Mouse (Mus musculus) gastrocnemius, postnatal 25 days (tissue): ENCODE data around the gene Ldha. TPM values are rescaled to one million over a fixed set of nuclear protein-coding genes. Genes with fewer than 3 reads are reported as not detected.
A peak's percentile ranks its signal among the peaks of the same experiment; 100 is the strongest.
"Not testable (repeated sequence)": the region's sequence is repeated elsewhere in the genome, so short reads cannot be mapped to it uniquely, and the experiment has no call there.

ENCODE experiments used
- DNase-seq: peaks from one replicate; pipeline ENCODE4 v3.0.0; 2022
- long read RNA-seq, 2 experiments: library from polyadenylated mRNA; stranded (forward); transcript quantifications; one replicate each; pipeline ENCODE4 v2.0.0; 2021
- total RNA-seq, 2 experiments: library from RNA; stranded (reverse); gene quantifications; 1 replicate in 1 of 2; 2 replicates in 1 of 2; pipeline ENCODE4 v1.2.3; 2021

Gene Ldha
- 1,000 to 10,000 TPM; 2,738 to 2,745 TPM for total RNA-seq
- long read RNA-seq, experiment 1, transcript Ldha-202 (8 exons, 1,588 nt), result major isoform, 11,206 of 11,720 reads
- long read RNA-seq, experiment 1, transcript Ldha-210 (8 exons, 1,815 nt), result minor isoform, 6 of 11,720 reads
- long read RNA-seq, experiment 1, partial matches to known transcripts, result 423 of 11,720 reads
- long read RNA-seq, experiment 1, other reads (novel, unspliced or antisense), result 85 of 11,720 reads
- long read RNA-seq, experiment 2, transcript Ldha-202 (8 exons, 1,588 nt), result major isoform, 11,262 of 11,718 reads
- long read RNA-seq, experiment 2, partial matches to known transcripts, result 329 of 11,718 reads
- long read RNA-seq, experiment 2, other reads (novel, unspliced or antisense), result 123 of 11,718 reads

DNA sequence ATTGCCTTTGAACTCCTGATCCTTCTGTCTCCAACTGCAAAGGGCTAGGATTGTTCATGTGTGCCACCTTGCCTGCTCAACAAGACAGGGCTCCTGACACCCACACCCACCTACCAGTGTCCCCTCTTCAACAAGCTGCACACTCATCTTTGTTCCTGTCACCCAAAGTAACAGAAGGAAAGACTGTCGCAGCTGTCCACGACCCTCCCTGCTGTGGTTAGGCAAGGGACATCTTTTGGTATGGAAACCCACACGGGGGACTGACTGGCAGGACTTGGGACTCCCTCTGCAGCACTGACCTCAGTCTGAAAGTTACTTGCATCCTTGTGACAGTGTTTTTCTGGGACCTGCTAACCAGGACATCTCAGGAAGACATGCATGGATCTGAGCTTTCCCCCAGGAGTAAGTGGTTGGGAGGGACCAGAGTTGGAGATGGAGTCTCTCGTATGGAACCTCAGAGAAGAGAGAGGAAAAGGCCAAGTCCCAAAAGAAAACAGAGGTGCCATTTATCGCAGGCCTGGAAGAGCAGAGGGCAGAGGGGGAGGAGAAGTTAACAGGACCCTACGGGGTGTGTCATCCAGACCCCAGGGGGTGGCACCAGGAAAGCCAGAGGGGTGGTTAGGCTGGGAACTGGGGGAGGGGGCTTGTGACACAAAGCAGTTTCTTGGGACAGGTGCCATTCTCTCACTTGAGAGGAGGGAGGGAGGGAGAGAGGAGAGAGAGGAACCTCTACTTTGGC lies at the start of gene Ldha:
TSS of gene Ldha (plus strand) at position 689 of the 739 bp plus-strand sequence.
- no peak for DNase-seq

DNA sequence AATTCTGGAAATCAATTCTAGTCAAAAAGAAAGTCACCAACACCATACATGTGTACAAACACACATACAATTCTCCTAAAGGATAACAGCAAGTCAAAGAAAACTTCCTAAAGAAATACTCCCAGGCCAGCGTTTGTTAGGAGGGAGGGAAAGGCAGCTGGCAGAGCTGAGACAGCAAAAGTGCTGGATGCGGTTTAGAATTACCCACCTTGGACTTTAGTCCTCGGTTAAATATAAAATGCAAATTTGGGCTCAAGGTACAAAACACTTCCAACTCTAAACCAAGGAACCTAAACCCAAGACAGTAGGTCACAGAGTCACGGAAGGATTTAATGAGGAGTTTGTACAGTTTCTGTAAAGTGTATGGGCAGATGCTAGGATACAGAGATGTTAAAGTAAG lies 47.4 kb upstream of the Ldha start:
- no peak for DNase-seq

DNA sequence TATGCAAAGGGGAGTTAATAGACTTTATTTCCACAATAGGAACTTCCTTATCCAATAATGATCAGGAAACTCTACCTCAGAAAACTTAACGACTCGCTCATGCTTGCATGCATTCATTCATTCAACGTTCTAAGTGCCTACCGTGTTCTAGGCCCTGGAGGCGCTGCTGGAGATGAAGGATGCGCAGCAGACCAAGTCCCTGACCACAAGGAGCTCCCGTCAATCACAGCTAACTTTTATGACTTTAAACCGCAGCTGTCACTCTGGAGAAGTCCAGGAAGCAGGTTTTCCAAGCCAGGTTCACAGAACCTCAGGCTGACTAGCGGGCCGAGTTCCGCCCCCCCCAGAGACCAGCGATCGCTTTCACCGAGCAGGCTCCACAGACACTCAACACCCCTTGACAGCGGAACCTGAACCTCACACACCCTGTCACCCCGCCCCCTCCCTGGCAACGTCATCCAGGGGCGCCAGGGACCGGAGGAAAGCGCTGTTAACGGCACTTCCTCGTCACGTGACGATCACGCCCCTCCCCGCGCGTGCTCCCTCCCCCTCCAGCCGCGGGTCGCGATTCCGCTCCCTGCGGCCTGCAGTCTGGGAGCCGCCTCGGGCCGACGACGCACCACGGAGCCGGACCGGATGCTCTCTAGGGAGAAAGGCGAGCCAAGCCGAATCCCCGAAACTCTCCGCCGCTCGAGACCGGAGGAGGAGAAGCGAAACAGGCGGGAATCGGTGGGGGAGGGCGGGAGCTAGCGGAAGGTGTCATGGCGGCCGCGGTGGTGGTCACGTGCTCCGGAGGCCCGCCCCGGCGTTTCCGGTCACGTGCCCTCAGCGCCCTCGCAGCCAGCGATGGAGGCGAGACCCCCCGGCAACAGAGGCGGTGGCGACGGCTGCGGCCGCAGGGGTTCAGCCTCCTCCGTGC lies 45.7 kb upstream of the Ldha start, which contains the start of the genes Hps5 and Gtf2h1:
TSS of gene Hps5 (minus strand) at position 778 of the 919 bp plus-strand sequence.
TSS of gene Gtf2h1 (plus strand) at position 817 of the 919 bp plus-strand sequence.
- DNase-seq, result peak; percentile 97

DNA sequence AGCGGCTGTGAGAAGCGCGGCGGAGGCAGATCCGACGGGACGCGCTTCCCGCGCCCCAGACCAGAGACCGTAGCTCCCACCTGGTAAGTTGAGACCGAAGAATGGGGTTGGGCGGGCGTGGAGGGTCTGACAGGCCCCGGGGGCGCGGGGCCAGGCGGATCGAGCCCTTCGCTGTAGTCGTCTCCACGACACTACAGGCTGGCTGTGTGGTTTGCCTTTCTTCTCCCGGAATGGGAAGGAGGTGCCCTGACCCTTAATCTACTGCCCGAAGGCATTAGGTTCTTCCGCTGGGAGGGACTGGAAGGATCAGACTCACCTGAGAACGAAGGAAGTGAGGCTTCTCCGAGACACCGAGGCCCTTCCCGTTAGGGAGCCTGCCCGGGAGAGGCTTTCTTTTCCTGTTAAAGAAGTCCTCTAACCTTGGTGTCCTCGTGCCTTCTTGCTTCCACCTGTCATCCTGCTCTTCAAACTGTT lies 45.0 kb upstream of the Ldha start:
- no peak for DNase-seq

DNA sequence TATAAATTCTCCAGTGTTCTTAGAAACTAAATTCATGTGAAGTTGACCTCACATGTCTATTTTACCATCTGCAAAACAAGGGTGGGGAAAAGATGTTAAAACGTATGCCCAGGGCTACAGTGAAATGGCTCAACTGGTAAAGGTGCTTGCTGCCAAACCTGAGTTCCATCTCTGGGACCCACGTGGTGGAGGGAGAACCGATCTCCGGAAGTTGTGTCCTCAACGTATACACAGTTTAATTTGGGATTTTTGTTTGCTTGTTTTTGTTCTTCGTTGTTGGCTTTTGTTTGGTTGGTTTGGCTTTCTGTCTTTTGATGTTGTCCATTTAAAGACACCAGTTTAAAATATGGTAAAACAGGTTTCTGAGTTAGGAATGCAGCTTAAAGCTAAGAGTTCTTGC lies 44.5 kb upstream of the Ldha start:
- DNase-seq, result no peak

DNA sequence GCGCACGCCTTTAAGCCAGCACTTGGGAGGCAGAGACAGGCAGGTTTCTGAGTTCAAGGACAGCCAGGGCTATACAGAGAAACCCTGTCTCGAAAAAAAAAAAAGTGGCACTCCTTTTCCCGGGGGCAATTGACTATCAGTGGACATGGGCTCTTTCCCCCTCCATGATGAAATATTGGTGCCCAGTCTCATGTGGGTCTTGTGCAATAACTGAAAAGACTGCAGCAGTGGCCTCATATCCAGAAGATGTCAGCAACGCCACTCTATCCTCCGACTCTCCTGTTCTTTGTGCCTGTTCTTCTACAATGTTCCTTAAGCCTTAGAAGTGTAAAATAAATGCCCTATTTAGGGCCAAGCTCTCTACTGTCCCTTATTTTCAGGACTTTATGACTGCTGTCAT lies 30.9 kb upstream of the Ldha start:
- no peak for DNase-seq

DNA sequence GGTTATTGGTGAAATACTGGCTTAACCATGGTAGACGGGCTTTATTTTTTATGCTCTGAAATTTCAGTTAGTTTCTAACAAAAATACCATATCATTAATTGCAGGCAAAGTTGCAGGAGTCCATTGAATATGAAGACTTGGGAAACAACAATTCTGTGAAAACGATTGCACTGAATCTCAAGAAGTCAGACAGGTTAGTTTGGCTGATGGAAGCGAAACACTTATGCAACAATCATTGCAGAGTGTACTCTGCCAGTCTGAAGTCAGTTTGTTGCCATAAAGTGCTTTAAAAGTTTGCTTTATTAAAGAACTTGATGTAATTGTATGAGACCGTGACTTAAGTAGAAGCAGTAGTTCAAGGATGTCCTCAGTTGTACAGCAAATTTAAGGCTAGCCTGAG lies 27.3 kb upstream of the Ldha start:
- DNase-seq, result no peak

DNA sequence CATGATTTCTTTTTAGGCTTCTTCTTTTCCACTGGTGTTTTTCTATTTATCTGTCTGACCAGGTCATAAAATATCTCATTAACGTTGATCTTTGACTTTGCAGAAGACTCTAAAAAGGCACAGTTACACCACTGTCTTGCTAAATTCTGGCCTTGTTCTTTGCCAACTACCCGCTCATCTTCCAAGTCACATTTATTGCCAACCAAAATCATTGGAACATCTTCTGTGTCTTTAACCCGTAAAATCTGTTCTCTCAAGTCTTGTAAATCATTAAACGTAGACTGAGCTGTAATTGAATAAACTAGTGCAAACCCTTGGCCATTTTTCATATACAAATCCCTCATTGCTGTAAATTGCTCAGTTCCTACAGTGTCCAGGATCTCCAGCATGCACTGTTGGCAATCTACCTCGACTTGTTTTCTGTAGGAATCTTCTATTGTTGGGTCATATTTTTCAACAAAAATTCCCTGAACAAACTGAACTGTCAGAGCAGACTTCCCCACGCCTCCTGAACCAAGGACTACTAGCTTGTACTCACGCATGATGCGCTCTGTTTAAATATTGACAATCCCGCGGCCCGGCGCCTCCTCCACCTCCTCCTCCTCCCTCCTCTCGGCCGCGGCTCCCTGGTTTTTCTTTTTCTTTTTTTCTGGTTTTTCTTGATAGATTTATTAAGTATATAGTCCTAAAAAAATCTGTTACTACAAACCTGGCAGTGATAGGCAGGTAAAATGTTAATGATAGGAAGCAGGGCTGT lies 20.2 kb upstream of the Ldha start:
- not testable (repeated sequence) for DNase-seq

DNA sequence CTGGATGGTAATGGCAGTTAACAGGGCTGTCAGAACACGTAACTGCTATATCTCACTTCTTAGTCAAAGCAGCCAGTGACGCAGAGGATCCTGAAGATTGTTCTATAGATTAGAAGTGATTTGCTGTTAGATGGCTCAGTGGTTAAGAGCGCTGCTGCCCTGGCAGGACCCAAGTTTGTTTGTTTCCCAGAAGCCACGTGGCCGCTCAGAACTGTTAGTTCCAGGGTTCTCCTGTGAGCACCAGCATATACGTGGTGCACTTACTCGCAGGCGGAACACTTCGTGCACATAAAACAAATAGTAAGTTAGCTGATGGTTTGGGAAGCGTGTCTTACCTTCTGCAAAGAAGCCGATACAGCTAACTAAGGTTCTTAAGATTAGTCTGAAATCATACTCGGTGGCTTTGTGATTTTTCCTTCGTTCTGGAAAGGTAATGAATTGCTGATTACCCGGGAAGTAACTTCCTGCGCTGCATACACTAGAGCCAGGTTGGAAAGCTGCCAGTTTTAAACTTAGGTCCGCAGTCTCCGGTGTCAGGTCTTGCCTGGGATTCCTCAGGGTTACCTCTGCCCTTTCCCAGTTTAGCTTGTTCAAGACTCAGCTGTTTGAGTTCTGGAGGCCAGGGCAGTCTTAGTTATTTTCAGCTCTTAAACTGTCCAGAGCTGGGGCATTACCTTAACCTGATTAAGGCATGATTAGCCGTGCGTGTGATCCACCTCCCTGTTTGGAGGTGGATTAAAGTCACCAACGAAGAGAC lies 14.1 kb upstream of the Ldha start:
- peak; percentile 65 for DNase-seq

DNA sequence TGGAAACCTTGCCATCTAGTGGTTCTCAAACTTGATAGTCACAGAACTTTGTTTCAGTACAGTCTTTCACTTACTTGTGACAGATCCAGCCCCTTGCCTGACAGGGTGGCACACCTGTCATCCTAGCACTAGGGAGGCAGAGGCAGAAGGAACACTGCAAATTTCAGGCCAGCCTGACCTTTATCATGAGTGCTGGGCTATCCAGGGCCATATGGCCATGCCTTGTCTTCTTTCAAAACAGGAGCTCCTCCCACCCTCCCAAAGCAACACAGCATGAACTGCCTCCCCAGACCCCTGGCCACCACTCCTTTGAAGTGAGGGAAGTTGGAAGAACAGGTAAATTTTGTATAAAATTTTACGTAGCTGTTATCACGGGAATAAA lies 13.5 kb upstream of the Ldha start:
- DNase-seq, result no peak

DNA sequence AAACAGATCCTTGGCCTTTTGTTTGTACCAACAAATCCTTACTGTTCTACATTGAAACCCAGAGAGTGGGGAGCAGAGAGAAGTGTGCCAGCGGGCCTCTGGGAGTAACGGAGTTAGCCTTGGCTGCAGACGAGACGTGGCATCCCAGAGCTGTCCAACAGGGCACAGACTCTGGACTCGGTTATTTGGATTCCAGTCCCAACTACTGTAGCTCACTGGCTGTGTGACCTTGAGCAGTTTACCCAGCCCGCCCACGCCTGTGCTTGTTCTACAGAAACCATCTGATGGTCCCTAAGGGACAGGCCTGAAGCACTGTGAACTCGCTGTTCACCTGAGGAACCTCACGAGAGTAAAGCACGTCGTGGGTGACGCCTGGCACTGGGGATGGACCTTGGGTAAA lies 11.4 kb upstream of the Ldha start:
- DNase-seq, result peak; percentile 41

DNA sequence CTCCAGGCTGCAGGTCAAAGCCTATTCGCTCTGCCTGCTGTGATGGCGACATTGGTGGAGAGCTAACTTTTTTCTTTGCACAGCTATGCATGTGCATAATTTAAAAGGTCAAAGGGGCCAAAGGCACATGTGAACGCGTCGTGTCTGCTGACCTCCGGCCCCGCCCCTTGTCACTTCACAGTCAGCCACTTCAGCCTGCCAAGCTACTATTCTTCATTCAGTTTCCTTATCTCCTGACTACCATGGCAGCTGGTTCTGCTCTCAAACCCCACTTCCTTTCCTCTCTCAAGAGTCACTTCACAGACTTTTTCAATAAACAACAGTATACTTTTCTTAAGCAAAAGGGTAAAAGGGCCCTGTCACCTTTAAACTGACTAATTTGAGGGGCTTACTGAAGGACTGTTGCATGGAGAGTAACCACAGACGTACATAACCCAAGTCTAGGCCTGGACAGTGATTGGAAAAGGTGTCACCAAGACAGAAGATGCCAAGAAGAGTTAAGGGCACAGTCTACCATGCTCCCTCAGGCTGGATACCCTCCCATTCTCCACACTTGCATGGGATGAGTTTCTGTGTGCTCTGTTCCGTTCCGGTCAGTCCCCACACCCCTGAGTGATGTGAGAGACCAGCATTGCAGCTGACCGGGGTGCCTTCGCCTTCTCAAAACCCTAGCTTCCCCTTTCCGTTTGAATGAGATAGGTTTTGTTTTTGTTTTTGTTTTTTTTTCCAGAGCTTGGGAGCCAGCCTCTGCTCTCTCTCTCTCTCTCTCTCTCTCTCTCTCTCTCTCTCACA lies 10.3 kb upstream of the Ldha start:
- no peak for DNase-seq

DNA sequence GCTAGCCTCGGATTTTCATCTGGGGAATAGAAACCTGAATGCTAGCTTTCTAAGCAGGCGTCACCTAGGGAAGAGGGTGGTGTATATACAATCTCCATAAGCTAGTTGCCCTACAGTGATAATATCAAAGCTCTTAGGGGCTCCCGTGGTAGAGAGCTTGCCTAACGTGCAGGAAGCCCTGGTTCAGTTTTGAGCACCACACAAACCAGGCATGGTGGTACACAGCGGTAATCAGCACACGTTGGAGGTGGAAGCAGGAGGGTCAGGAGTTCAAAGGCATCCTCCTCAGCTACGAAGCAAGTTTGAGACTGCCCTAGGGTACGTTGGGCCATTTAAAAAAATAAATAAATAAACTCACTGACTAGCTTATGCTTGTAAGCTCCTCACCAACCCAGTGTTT lies 9.6 kb upstream of the Ldha start:
- DNase-seq, result no peak

DNA sequence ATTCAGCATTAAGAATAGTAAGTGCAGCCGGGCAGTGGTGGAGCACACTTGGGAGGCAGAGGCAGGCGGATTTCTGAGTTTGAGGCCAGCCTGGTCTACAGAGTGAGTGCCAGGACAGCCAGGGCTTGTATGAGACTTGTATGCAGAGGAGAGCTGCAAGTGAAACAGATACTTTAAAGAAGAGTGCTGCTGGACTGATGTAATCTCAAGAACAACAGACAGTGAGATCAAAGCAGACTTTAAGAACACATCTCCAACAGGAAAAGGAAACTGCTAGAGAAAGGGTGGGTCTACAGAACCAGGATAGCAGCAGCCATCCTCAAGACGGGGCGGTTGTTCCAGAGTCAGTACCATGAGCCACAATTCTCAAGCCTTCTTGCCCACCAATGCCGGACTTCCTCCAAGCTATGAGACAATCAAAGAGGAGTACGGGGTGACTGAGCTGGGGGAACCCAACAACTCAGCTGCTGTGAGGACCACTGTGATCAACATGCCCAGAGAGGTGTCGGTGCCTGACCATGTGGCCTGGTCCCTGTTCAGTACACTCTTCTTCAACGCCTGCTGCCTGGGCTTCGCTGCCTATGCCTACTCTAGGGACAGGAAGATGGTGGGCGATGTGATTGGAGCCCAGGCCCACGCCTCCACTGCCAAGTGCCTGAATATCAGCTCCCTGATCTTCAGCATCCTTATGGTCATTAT lies 9.0 kb upstream of the Ldha start:
- DNase-seq, result not testable (repeated sequence)

DNA sequence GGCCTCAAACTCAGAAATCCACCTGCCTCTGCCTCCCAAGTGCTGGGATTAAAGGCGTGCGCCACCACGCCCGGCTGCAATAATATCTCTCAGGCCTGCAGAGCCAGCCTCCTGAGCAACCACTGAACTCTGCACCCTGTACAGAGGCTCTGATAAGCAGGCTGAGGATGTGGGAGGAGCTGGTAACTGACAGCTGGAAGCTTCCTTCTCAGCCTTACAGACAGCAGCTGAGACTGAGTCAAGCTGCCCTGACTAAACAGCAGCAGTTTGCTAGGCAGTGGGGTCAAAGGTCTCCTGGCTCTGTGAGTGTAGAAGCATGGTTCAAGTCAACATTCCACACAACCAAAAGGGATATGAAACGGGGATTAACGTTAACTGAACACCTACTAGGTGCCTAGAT lies 8.0 kb upstream of the Ldha start:
- peak; percentile 25 for DNase-seq

DNA sequence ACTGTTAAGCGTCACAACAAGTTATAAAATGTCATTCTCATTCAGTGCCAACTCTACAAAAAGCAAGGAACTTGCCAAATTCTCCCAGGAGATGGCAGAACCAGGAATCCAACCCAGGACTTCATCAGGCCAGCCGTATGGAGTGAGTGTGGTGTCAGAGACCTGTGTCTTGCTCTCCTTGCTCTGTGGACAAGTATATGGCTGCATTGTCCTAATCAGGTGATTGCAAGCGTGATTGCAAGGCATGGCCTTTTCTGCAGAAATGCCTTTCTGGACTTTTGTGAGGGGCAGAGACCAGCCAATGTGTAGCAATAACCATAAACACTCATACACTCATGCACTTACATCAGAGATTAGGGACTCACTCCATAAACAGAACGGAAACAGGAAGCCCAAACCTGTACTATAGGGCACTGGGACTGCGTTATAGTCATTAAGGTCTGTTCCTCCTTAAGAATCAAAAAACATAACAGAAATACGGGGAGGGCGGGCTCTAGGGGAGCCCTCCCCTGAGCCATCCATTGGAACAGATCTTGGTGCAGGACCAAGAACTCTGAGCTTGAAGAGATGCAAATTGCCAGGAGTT lies 7.5 kb upstream of the Ldha start:
- no peak for DNase-seq

DNA sequence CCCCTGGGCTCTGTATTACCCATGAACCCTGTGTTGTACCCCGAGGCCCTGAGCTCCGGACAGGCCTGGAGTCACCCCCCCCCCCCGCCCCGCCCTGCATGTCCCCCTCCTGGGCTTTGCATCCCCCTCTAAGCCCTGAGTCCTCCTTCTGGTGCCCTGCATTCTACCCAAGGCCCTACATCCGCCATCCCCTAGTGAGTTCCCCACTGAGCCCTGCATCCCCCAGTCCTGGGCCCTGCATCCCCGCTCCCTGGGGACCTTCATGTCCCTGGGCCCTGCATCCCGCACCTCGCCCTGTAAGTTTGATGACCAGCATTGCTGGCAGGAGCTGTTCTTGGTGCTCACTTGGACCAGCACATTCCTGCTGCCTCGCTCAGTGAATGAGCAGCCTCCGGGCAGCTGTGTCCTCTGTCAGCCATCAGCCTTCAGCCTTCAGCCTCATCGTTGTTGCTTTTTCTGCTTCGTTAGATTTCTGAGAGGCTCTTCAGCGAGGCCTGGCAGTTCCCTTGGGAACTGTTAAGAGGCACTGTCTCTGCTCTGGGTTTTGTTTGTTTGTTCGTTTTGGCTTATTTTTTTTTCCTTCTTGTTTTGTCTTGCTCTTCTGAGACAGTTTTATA lies 6.2 kb upstream of the Ldha start:
- no peak for DNase-seq

DNA sequence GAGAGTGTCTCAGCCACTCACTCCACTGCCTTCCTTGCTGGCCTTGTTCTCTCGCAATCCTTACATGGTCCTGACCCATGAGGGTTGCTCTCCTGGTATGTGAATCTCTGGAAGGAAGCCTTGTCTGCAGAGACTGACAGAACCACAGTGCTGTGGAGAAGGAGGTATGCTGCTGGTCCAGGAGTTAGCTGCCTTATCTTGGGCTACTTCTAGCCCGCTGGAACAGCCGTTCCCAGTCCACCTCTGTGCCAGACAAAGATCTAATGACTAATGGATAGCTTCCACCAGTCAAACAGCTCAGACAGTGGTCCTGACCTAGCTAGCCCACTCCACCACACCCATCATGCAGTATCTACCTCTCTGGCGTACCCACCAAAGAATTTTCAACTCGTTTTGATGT lies 4.9 kb upstream of the Ldha start:
- no peak for DNase-seq
